Mouse (Mus musculus) retina, postnatal 1 day (tissue): Measurements from ENCODE around the gene Wdr90.
A peak's percentile ranks its signal among the peaks of the same experiment; 100 is the strongest.
"Not testable (repeated sequence)": the region's sequence is repeated elsewhere in the genome, so short reads cannot be mapped to it uniquely, and the experiment has no call there.

Source experiments
- DNase-seq: peaks from one replicate; pipeline ENCODE4 v3.0.0-alpha.2; 2012

The Wdr90 gene

DNA sequence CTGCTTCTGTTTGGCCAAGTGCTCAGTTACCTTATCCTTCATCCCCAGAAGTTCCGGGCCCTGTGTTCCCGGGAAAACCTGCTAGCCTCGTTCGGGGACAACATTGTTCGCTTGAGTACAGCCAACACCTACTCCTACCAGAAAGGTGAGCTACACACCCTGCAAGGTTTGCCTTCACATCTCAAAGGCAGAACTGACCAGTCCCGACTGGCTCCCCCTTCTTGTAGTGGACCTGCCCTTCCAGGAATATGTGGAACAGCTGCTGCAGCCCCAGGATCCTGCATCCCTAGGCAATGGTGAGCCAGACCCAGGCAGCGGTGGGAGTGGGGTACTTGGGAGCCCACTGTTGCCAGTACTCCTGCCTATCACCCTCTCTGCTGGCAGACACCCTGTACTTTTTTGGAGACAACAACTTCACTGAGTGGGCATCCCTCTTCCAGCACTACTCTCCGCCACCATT, 31.7 kb downstream of the Wdr90 start:
- no peak for DNase-seq

GRCm38 (mm10) chr17:25828712-25829557, 32.4 kb downstream of the Wdr90 start, which contains the start of gene Jmjd8:
Gene Jmjd8, plus strand, starts transcription at chr17:25828867.
- DNase-seq, result peak; percentile 90

GRCm38 (mm10) chr17:25828223-25828594, 33.1 kb downstream of the Wdr90 start:
- no peak for DNase-seq

DNA sequence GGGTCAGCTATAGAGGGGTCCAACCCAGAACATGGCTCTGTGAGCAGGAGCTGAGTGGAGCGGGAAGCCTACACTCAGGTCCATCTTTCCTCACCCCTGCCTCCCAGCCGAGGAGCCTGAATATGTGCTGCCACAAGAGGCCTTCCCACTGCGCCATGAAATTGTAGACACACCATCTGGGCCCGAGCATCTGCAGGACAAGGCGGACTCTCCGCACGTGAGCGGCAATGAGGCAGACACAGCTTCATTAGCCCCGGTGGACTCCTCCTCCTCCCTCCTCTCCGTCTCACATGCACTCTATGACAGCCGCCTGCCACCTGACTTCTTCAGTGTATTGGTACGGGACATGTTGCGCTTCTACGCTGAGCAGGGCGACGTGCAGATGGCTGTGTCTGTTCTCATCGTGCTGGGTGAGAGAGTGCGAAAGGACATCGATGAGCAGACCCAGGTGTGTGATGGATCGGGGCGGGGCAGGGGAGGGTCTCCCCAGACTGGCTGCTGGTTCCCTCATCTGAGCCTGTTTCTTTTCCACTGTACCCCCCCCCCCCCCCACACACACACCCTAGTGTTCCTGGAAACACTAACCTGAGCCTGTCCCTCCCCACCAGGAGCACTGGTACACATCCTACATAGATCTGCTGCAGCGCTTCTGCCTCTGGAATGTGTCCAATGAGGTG, 33.6 kb downstream of the Wdr90 start:
- no peak for DNase-seq

DNA sequence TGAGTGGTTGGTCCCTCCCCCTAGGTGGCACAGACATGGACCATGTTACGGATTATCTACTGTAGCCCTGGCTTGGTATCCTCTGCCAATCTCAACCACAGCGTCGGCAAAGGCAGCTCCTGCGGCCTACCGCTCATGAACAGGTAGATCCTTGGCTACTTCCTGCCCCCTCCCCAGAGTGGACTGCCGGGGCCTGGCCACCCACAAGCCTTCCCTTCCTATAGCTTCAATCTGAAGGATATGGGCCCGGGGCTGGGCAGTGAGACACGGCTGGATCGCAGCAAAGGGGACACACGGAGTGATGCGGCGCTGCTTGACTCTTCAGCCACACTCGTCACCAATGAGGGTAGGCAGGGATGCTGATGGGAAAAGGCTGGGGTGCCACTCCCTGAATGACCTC, 34.3 kb downstream of the Wdr90 start:
- DNase-seq, result no peak

DNA sequence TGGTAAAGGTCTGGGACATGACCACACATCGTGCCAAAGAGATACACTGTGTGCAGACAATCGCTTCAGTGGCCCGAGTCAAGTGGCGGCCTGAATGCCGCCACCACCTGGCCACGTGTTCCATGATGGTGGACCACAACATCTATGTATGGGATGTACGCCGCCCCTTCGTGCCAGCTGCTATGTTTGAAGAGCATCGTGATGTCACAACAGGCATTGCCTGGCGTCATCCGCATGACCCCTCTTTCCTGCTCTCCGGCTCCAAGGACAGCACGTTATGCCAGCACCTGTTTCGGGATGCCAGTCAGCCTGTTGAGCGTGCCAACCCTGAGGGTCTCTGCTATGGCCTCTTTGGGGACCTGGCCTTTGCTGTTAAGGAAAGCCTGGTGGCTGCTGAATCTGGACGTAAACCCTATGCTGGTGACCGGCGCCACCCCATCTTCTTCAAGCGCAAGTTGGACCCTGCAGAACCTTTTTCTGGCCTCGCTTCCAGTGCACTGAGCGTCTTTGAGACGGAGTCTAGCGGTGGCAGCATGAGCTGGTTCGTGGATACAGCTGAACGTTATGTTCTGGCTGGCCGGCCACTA, 35.2 kb downstream of the Wdr90 start:
- no peak for DNase-seq

DNA sequence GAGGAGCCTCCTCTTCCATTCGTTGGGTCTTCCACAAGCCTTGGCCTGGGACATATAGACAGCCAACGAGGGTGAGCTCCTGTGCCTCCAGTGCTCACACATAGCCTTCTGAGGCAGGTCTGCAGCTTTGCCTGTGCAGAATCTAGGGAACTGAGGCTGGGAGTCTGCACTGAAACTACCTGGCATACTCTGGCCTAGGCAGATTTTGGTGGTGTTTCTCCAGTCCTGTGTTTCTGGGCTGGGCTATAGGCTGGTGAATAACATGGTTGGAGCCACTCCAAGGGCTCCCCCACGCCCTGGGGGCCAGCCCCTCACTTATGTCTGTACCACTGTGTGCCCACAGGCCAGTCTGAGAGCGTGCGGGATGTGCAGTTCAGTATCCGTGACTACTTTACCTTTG, 36.0 kb downstream of the Wdr90 start:
- DNase-seq, result no peak

DNA sequence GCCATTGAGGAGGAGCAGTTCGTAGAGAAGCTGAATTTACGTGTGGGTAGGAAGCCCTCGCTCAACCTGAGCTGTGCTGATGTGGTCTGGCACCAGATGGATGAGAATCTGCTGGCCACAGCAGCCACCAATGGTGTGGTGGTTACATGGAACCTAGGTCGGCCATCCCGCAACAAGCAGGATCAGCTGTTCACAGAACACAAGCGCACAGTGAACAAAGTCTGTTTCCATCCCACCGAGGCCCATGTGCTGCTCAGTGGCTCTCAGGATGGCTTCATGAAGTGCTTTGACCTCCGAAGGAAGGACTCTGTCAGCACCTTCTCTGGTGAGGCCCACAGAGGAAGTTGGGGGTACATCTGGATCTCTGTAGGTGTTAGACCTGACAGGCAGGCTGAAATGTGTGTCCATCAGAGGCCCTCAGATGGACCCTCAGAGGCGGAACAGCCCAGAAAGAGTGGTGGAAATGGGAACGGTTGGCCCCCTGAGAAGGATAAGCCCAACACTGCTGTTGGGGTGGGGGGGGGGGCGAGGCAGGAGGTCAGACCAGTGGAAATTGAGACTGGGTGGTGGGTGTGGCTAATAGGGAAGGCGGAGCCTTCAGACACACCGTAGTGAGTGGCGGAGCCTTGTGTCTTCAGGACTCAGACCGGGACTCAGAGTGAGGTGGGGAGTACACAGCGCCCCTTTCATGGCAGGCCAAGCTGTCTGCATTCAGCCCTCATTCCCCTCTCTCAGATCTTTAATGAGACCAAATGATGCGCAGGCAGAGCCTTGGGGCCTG, 36.7 kb downstream of the Wdr90 start:
- DNase-seq, result no peak

DNA sequence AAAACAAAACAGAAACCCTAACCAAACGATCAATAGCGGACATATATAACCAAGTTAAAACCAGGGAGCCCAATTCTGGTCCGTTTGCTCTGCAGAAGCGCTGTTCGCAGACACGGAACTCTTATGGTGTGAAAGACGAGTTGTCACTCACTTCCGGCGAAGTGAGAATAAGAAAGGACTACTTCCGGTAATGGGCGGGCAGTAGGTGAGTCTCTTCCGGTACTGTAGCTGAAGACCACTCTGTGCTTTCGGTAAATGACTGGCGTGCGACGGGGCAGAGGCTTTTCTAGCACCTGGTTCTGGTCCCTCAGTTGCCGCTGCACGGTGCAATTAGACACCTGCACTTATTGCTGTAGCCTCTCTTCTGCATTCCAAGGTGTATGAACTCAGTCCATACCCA, 37.8 kb downstream of the Wdr90 start, which contains the start of gene Wdr24:
TSS of gene Wdr24 (plus strand) at position 176 of the 400 bp plus-strand sequence.
- DNase-seq, result peak; percentile 95

DNA sequence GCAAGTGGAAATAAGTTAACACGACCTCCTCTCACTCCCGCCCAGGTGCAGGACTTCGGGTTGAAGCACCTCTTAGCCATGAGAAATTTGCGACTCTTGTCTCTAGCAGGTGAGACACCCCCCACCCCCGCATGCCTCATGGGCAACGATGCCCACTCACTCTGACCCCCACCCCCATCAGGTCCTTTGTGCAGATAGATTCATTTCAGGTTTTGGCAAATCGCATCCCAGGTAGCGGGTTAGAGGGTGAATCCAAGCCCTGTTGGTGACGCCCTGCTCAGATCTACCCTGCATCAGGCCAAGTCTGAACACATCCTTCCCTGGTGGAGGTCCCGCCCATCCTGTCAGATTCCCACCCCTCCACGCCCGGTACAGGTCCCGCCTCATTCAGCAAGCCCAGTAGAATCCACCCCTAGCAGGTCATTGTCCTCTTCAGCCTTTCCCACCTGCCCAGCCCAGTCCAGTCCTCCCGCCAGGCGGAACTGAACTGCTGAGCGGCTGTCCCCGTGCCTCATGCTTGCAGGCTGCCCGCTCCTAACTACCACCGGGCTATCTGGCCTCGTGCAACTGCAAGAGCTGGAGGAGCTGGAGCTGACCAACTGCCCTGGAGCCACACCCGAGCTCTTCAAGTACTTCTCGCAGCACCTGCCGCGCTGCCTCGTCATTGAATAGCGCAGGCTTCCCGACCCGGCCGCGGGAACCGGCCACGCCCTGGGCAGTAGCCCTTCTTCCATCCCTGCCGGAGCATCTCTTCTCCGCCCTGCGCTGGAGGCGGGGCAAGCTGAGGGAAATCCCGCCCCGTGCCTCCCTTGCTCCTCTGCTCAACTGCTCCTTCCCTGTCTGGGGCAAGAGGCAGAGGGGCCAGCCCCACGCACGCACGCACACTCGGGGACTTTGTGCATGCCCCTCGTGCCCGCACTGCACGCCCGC, 42.2 kb downstream of the Wdr90 start:
- peak; percentile 35 for DNase-seq

DNA sequence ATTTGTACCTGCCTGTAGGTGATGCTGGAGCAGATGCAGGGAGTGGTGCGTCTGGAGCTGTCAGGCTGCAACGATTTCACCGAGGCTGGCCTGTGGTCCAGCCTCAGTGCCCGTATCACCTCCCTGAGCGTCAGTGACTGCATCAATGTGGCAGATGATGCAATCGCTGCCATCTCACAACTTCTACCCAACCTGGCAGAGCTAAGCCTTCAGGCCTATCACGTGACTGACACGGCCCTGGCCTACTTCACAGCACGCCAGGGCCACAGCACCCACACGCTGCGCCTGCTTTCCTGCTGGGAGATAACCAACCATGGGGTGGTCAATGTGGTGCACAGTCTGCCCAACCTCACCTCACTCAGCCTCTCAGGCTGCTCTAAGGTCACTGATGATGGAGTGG, 43.6 kb downstream of the Wdr90 start:
- DNase-seq, result no peak

DNA sequence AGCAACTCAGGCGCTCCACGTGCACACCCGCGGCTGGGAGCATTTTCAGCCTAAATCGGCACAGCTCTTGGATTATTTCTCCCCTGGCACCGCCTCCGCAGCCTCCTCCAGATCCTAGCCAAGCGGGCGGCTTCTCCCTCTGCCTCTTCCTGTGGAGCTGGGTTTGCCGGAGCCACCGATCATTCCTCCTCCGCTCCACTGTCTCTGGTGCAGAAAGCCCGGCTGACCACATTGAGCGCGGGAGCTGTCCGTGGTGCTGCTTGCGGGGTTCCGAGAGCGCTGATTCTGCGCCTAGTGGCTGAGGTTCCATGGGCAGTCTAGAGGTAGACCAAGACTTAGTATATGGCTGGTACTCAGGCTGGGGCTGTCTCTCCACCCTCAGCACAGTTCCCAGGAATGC, 47.8 kb downstream of the Wdr90 start:
- DNase-seq, result peak; percentile 87

GRCm38 (mm10) chr17:25810890-25811289, 50.4 kb downstream of the Wdr90 start:
- DNase-seq, result no peak

- DNase-seq, result peak; percentile 72
Observed at GRCm38 (mm10) chr17:25809606-25810340, 51.5 kb downstream of the Wdr90 start.

GRCm38 (mm10) chr17:25808789-25809605, 52.3 kb downstream of the Wdr90 start, which contains the start of gene Fbxl16:
Gene Fbxl16, plus strand, starts transcription at chr17:25809085.
- peak; percentile 95 for DNase-seq

- DNase-seq, result no peak
Observed at GRCm38 (mm10) chr17:25808028-25808427, 53.3 kb downstream of the Wdr90 start.

- not testable (repeated sequence) for DNase-seq
Observed at GRCm38 (mm10) chr17:25807452-25807851, 53.8 kb downstream of the Wdr90 start.

DNA sequence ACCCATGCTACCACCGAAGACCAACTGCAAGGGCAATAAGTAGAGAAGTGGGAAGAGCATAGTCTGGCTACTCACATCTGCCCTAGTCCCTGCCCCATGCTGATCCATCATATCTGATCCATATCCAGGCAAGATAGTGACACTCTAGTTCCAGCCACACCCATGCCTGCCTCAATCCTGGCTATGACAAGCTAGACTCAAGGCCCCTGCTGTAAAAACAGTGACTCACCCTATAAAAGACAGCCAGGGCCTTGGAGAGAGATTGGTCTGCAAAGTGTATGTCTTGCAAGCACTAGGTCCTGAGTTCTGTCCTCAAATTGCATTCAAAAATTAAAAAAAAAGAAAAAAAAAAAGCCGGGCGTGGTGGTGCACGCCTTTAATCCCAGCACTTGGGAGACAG, 54.8 kb downstream of the Wdr90 start:
- no peak for DNase-seq

DNA sequence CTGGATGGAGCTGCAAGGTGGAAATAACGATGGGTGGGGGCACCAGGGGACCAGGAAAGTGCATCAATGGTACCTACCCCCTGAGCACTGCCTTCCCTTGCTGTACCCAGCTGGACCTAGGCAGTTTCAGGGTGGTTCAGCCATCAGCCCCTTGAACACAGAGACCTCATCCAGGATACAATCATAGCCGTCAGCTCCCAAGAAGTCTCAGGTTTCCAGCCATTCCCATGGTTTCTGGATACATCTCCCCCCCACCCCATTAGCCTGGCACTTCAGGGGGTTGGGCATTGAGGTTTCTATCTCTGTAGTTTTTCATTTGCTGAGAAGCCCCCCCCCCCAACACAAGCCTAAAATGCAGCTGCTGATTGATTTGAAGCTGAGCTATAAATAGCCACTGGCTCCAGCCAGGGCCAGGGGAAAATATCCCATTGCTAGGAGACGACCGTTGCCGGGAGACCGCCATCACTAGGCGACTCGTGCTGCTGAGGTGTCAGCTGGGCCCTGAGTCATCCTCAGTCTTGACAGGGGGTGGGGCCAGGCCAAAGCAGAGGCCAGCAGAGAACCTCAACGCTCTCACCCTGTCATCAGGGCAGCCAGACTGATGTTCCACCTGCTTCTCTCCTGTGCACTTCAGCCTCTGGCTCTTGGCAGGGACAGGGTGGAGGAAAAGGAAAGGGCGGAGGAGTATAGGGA, 58.3 kb downstream of the Wdr90 start:
- peak; percentile 96 for DNase-seq
